Mouse (Mus musculus) lung, embryonic 15.5 days (tissue): ENCODE results near the gene Ppp1r12b. TPM values are rescaled to one million over a fixed set of nuclear protein-coding genes. Genes with fewer than 3 reads are reported as not detected.

ENCODE experiments used
- ATAC-seq: fragments of 200-750 bp; cut with Nextera tagmentation; 2 replicates; pipeline ENCODE4 v1.8.0; 2017; ENCODE audit warnings: moderate number of reproducible peaks, borderline replicate concordance; ENCODE audit not compliant: low FRiP score, low TSS enrichment; ENCODE audit errors: extremely low read depth
- H3K27ac ChIP-seq: fragments of 300-500 bp; sonication (generic); 2 replicates; pipeline ENCODE4 v1.5.1; 2015; ENCODE audit warnings: moderate library complexity, mild to moderate bottlenecking, inconsistent platforms
- H3K27me3 ChIP-seq: fragments of 300-500 bp; sonication (generic); 2 replicates; pipeline ENCODE4 v1.6.1; 2015; ENCODE audit warnings: inconsistent platforms
- H3K36me3 ChIP-seq: fragments of 300-500 bp; sonication (generic); 2 replicates; pipeline ENCODE4 v1.6.1; 2015; ENCODE audit warnings: inconsistent platforms
- H3K4me1 ChIP-seq: fragments of 300-500 bp; sonication (generic); 2 replicates; pipeline ENCODE4 v1.6.1; 2015; ENCODE audit warnings: inconsistent platforms
- H3K4me2 ChIP-seq: fragments of 300-500 bp; sonication (generic); 2 replicates; pipeline ENCODE4 v1.6.1; 2015; ENCODE audit warnings: inconsistent platforms, mild to moderate bottlenecking, moderate library complexity
- H3K4me3 ChIP-seq: fragments of 300-500 bp; sonication (generic); 2 replicates; pipeline ENCODE4 v1.5.1; 2015; ENCODE audit warnings: mild to moderate bottlenecking, inconsistent platforms
- H3K9ac ChIP-seq: fragments of 300-500 bp; sonication (generic); 2 replicates; pipeline ENCODE4 v1.6.1; 2015; ENCODE audit warnings: inconsistent platforms
- H3K9me3 ChIP-seq: fragments of 300-500 bp; sonication (generic); 2 replicates; pipeline ENCODE4 v1.6.1; 2016; ENCODE audit warnings: inconsistent platforms
- WGBS: fragments of 180-500 bp; shearing (Covaris S2); methylation state at CpG from one replicate; pipeline ENCODE4 v1.1.7; 2015; 5-methylcytosine and 5-hydroxymethylcytosine counted together
- polyA plus RNA-seq: library from polyadenylated mRNA; unstranded; fragments of >200 nt; fragmentation: Nextera tagmentation; extraction: Ambion mirVana; gene quantifications from 2 replicates; pipeline ENCODE4 v1.2.1, GENCODE M21; 2015

Ppp1r12b gene
- polyA plus RNA-seq, 1 experiment from 2014 or later = 11.2 TPM

DNA sequence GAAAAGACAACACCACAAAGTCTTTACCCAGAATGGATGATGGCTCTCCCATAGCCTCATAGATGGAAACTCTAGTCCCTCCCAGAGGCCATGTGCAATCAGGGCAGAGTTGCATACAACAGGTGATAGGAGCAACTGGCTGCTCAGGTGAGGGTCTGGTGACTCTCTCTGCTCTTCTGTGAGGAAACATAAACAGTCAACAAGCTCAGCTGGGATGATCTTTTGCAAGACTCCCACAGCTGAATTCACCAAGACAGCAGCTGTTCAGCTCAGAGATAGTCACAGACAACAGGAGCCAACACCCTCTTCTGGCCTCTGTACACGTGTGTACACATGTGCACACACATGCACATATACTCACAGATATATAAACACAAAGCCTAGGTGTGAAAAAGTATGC lies 17.5 kb downstream of the Ppp1r12b start:
- Histone ChIP-seq H3K4me2 (no peak overlapping the region), H3K9me3 (no peaks in the 10 kb centered on the region), H3K27me3 (no peaks in the 10 kb centered on the region), H3K27ac (no peak overlapping the region), H3K4me1 (peaks cover 18% of the 10 kb centered on the region), H3K9ac (no peak overlapping the region), H3K36me3 (no peaks in the 10 kb centered on the region), H3K4me3 (no peak overlapping the region)
- WGBS = 71% methylated on average over 1 of the region's 1 CpGs
- no peak for ATAC-seq

DNA sequence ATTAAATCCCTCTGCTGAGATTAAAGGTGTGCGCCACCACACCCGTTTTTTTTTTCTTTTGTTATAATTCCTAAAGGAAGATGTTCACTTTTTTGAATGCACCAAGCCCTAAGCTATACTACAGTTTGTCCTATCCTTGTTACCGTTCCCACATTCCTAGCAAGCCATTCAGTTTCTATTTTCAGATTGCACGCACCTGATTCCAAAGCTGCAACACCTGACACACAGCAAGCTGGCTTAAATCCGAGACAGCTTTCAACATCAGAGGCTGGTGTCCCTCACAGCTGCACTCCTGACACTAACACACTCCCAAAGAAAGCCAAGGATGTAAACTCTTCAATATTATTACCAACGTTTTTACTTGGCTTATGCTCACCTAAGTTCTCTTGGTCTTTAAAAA lies 19.4 kb downstream of the Ppp1r12b start:
- no peak overlapping the region for H3K27ac ChIP-seq
- ATAC-seq = no peak

DNA sequence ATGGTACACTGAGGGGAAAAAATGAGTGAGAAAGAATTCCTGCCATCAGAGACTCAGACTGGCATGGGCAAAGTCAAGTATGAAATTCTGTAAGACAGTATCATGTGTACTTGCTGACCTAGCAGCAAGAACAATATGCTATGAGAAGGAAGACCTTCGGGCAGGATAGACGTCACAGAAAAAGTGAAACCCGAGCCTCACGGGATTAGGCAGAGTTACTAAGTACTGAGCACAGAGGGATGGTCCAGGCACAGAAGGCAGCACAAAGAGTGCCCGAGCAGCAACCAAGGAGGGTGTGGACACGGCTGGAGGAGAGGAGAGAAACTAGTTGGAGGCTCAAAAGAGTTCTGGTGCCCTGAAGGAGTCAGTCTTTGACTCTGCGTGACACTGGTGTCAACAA lies 23.3 kb downstream of the Ppp1r12b start:
- no peak for ATAC-seq
- H3K9ac ChIP-seq = no peak overlapping the region
- no peaks in the 10 kb centered on the region for H3K4me1 ChIP-seq
- no peak overlapping the region for H3K27ac ChIP-seq
- WGBS = 40% methylated on average over 7 of the region's 7 CpGs
- no peak overlapping the region for H3K4me2 ChIP-seq
- H3K9me3 ChIP-seq = no peaks in the 10 kb centered on the region
- no peaks in the 10 kb centered on the region for H3K27me3 ChIP-seq
- H3K4me3 ChIP-seq = no peak overlapping the region
- no peaks in the 10 kb centered on the region for H3K36me3 ChIP-seq

More for the DNA sequence above, 19.4 kb downstream of the Ppp1r12b start:
- H3K36me3 ChIP-seq = no peaks in the 10 kb centered on the region
- no peak overlapping the region for H3K4me2 ChIP-seq
- H3K4me3 ChIP-seq = no peak overlapping the region
- no peak overlapping the region for H3K9ac ChIP-seq
- H3K9me3 ChIP-seq = no peaks in the 10 kb centered on the region
- no peaks in the 10 kb centered on the region for H3K27me3 ChIP-seq
- 74% methylated on average over 6 of the region's 6 CpGs for WGBS
- H3K4me1 ChIP-seq = peaks cover 8% of the 10 kb centered on the region

DNA sequence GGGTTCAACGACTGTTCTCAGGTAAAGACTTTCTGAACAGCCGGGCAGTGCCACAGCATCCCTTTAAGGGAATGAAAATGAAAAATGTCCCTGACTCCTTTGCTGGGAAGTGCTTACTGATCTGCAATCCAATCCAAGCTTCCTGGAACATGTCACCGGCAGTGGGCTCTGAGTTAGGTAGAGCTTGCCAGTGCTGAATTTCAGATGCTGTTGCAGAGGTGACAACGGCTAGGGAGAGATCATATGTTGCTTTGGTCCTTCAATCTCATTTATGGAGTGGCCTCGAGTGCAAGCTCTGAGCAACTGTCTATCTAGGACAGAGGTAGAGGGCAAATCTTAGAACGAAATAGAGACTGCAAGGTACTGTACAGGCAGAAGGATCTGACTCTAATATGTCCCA lies 36.7 kb downstream of the Ppp1r12b start:
- no peaks in the 10 kb centered on the region for H3K27me3 ChIP-seq
- H3K4me1 ChIP-seq = no peaks in the 10 kb centered on the region
- no peak overlapping the region for H3K9ac ChIP-seq
- no peaks in the 10 kb centered on the region for H3K36me3 ChIP-seq
- H3K4me3 ChIP-seq = no peak overlapping the region
- ATAC-seq = no peak
- H3K9me3 ChIP-seq = no peaks in the 10 kb centered on the region
- no peak overlapping the region for H3K27ac ChIP-seq
- H3K4me2 ChIP-seq = no peak overlapping the region
- WGBS = 76% methylated on average over 6 of the region's 6 CpGs

DNA sequence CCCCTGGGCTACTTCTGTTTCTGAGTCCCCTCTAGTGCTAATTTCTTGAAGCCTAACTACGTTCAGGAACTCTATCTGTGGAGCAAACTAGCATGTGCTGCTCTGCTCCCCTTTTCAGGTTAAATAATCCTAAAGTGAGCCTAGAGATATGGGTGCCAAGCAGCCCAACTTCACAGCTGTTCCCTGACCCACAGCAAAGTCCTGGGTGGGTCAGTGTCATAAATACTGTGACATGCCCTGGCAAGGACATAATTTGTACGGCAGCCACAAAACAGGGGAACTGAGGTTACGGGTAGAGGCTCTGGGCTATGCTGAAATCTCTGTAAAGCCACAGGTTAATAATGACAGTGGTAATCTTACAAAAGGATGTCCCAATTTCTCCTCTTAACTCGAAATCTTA lies 40.3 kb downstream of the Ppp1r12b start:
- no peaks in the 10 kb centered on the region for H3K27me3 ChIP-seq
- 80% methylated on average over 4 of the region's 4 CpGs for WGBS

DNA sequence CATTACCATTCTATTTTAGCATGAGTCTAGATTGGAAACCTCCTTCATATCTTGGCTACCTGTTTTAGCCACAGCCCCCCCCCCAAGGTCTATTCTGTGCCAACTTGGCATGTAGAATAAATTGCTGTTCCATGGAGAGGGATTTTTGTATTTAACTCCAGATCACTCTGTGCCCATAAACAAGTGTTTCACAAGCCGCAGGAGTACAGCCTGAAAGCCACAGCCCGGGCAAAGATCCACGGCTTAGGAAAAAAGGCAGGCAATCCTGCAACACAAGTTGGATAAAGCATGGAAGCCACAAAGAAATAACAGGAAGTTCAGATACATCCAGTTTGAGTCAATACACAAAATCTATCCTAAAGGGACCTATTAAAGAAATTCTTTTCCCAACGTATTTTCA lies 42.2 kb downstream of the Ppp1r12b start:
- 89% methylated on average over 4 of the region's 4 CpGs for WGBS
- H3K27ac ChIP-seq = no peak overlapping the region

More for the DNA sequence above, 40.3 kb downstream of the Ppp1r12b start:
- Histone ChIP-seq H3K4me2 (no peak overlapping the region), H3K9me3 (no peaks in the 10 kb centered on the region), H3K27ac (no peak overlapping the region), H3K36me3 (no peaks in the 10 kb centered on the region), H3K4me1 (no peaks in the 10 kb centered on the region), H3K4me3 (no peak overlapping the region), H3K9ac (no peak overlapping the region)
- ATAC-seq = no peak

DNA sequence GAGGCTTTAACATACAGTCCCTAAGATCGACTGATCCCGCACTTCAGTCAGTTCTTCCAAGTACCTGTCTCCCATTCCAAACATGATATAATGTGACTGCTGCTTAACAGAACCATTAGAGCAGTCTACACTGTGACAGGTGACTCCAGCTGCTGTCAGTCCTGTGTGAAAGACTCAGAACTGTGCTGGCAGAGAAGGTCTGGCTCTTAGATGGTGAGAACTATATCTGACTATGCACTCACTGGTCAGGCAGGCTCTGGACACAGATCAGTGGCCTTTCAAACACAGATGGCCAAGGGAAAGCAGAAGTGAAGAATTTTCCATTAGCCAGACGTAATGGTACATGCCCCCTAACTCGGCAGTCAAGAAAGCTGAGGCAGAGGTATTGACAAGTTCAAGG lies 43.9 kb downstream of the Ppp1r12b start:
- Histone ChIP-seq H3K27ac (no peak overlapping the region), H3K4me2 (no peak overlapping the region), H3K9me3 (no peaks in the 10 kb centered on the region), H3K4me1 (peaks cover 7% of the 10 kb centered on the region), H3K36me3 (no peaks in the 10 kb centered on the region), H3K4me3 (no peak overlapping the region), H3K27me3 (no peaks in the 10 kb centered on the region), H3K9ac (no peak overlapping the region)
- 84% methylated on average over 4 of the region's 4 CpGs for WGBS
- ATAC-seq = no peak

More for the DNA sequence above, 42.2 kb downstream of the Ppp1r12b start:
- Histone ChIP-seq H3K9ac (no peak overlapping the region), H3K4me2 (no peak overlapping the region), H3K27me3 (no peaks in the 10 kb centered on the region), H3K36me3 (no peaks in the 10 kb centered on the region), H3K4me1 (peaks cover 7% of the 10 kb centered on the region), H3K9me3 (no peaks in the 10 kb centered on the region), H3K4me3 (no peak overlapping the region)
- no peak for ATAC-seq

DNA sequence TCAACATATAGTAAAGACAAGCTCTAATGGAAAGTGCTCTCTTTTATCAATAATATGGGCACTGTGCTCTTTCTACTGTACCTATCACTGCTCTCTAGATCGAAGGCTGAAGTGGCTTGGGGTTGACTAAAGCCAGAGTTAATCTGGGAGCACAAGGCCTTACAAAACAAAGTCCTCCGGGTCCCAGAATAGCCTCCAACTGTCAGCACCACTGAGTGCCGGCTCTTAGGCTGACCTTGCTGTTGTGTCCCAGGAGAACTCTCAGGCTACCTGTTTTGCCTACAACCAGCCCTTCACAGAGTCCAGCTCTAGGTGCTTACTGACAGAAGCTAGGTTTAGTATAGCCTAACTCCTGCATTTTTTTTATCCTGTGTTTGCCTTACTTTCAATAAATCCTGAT lies 45.7 kb downstream of the Ppp1r12b start:
- Histone ChIP-seq H3K9ac (no peak overlapping the region), H3K4me1 (peaks cover 7% of the 10 kb centered on the region), H3K27ac (no peak overlapping the region), H3K27me3 (no peaks in the 10 kb centered on the region), H3K9me3 (no peaks in the 10 kb centered on the region), H3K36me3 (no peaks in the 10 kb centered on the region), H3K4me2 (no peak overlapping the region), H3K4me3 (no peak overlapping the region)
- ATAC-seq = no peak
- WGBS = 45% methylated on average over 3 of the region's 3 CpGs

DNA sequence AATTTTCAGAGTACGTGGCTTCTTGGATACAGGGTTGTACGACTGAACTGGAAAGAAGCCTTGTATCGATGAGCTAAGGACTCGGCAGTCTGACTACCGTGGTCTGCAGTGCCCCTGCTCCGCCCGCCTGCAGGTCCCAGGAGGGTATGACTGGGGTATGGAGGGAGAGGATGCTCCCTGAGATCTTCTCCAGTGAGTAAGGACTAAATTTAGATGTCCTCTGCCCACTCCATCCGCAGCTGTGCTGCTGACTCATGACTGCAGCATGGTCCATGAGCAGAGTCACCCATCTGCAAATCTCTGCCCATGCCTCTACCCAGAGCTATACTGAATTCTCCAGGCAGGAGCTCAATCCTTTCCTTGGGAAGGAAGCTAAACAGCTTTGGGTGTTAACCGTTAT lies 46.3 kb downstream of the Ppp1r12b start:
- H3K27ac ChIP-seq = no peak overlapping the region
- no peak overlapping the region for H3K4me3 ChIP-seq
- no peaks in the 10 kb centered on the region for H3K36me3 ChIP-seq
- H3K27me3 ChIP-seq = no peaks in the 10 kb centered on the region
- no peak overlapping the region for H3K9ac ChIP-seq
- H3K9me3 ChIP-seq = no peaks in the 10 kb centered on the region
- ATAC-seq = peak; percentile 55; the same call in 1 of the 2 replicates
- H3K4me2 ChIP-seq = no peak overlapping the region
- peaks cover 7% of the 10 kb centered on the region for H3K4me1 ChIP-seq
- WGBS = 62% methylated on average over 9 of the region's 9 CpGs

DNA sequence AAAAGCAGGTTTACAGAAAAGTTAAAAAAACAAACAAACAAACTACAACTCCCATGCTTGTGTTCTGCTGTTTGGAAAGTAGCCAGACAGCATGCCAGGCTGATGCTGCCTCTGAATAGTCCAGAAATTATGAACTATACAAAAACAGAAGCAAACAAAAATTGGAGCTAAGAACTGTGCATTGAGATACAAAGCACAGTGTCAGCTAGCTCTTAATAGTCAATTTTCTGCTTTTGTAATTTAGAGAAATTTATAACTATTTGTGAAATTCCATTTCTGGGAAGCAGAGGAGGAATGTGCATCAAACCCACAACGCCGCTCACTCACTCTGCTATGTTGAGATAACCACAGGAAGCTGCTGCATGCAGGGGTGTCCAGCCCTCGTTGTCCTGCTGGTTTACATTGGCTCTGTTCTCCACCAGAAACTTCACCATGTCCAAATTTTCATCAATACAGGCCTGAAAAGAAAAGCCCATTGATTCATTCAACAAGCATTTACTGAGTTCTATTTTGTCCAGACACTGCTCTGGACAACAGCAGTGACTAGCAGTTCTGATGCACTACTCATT lies 53.6 kb downstream of the Ppp1r12b start:
- H3K9ac ChIP-seq = no peak overlapping the region
- no peak for ATAC-seq
- no peak overlapping the region for H3K27ac ChIP-seq
- H3K4me2 ChIP-seq = no peak overlapping the region
- H3K9me3 ChIP-seq = no peaks in the 10 kb centered on the region
- H3K4me3 ChIP-seq = no peak overlapping the region
- 54% methylated on average over 3 of the region's 3 CpGs for WGBS
- H3K4me1 ChIP-seq = no peaks in the 10 kb centered on the region
- no peaks in the 10 kb centered on the region for H3K27me3 ChIP-seq
- H3K36me3 ChIP-seq = no peaks in the 10 kb centered on the region

DNA sequence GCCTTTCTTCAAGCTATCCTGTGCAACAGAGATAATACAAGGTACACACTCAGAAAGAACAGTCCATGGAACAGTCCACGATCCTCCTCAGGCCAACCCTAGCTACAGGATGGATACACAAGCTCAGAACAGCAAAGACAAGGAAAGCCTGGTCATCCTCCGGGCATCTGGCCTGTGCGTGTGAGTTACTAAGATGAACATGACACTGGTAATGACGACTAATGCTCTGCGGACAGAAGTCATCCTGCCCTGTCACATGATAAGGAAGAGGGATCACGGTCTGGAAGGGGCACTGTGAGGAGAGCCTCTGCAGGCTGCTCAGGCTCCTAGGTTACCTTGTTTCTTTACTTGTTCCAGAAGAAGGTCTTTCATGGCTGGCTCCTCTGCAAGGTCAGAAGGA lies 59.7 kb downstream of the Ppp1r12b start:
- no peak overlapping the region for H3K27ac ChIP-seq
- H3K9me3 ChIP-seq = no peaks in the 10 kb centered on the region
- H3K36me3 ChIP-seq = peaks cover 12% of the 10 kb centered on the region; the same call in 1 of the 2 replicates
- H3K4me3 ChIP-seq = no peak overlapping the region
- H3K27me3 ChIP-seq = no peaks in the 10 kb centered on the region
- WGBS = 89% methylated on average over 6 of the region's 6 CpGs
- ATAC-seq = no peak
- H3K4me1 ChIP-seq = no peaks in the 10 kb centered on the region
- H3K4me2 ChIP-seq = no peak overlapping the region
- H3K9ac ChIP-seq = no peak overlapping the region

DNA sequence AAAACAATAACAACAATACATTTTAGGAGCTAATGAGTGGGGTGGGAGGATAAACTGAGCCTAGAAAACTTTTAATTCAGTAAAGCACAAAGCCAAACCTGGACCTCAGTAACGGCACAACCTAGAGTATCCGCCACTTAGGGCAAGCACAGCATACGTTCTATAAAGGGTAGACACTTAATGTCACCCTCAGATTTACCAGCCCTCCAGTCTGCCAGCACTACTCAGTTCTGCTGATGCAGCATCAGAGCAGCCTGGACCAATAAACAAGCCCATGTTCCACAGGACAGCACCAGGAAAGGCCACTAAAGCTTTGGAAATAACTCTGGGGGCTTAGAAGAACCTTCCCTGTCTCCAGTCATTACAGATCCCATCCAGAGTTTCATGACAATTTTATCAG lies 60.9 kb downstream of the Ppp1r12b start:
- no peak overlapping the region for H3K9ac ChIP-seq
- no peaks in the 10 kb centered on the region for H3K9me3 ChIP-seq
- H3K36me3 ChIP-seq = peaks cover 12% of the 10 kb centered on the region; the same call in 1 of the 2 replicates
- H3K27me3 ChIP-seq = no peaks in the 10 kb centered on the region
- H3K27ac ChIP-seq = no peak overlapping the region
- no peak overlapping the region for H3K4me2 ChIP-seq
- WGBS = 85% methylated on average over 3 of the region's 3 CpGs
- no peak overlapping the region for H3K4me3 ChIP-seq
- no peaks in the 10 kb centered on the region for H3K4me1 ChIP-seq
- ATAC-seq = no peak

DNA sequence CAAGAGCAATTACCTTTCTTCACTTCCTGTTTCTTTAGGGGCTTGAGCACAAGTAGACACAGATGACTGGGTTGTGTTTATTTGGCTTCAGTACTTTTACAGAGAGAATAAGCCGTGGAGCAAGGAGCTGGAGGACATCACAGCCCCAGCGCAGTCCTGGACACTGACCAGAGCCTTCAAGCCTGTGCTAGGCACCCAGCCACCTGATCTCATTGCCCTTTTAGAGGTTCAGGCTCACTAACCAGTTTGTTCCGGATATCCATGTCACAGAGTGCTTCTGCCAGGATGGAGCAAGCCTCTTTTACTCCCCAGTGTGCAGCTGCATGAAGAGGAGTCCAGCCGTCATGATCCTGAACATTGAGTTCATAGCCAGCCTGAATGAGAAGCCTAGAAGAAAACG lies 63.8 kb downstream of the Ppp1r12b start:
- Histone ChIP-seq H3K4me2 (no peak overlapping the region), H3K27ac (no peak overlapping the region), H3K4me3 (no peak overlapping the region), H3K9ac (no peak overlapping the region), H3K27me3 (no peaks in the 10 kb centered on the region), H3K9me3 (no peaks in the 10 kb centered on the region), H3K36me3 (peaks cover 12% of the 10 kb centered on the region; the same call in 1 of the 2 replicates), H3K4me1 (no peaks in the 10 kb centered on the region)
- ATAC-seq = no peak
- 73% methylated on average over 5 of the region's 5 CpGs for WGBS
